Mouse (Mus musculus) neutrophil, adult 5-6 weeks (primary cell): ENCODE measurements around the gene Clta. TPM values are rescaled to one million over a fixed set of nuclear protein-coding genes. Genes with fewer than 3 reads are reported as not detected.

Experiments used
- ATAC-seq: fragments of 151-379, 151-347 bp; 2 replicates; pipeline ENCODE4 v1.8.0; 2017; ENCODE audit warnings: mild to moderate bottlenecking, moderate TSS enrichment; ENCODE audit not compliant: insufficient number of reproducible peaks, poor library complexity, low FRiP score, severe bottlenecking; ENCODE audit errors: extremely low read depth
- total RNA-seq: library from RNA; stranded (forward); fragments of 200-1000 nt; gene quantifications from 2 replicates; pipeline ENCODE4 v1.2.3, GENCODE M21; 2017

Gene Clta
- total RNA-seq: 339 TPM in 2 replicates

DNA sequence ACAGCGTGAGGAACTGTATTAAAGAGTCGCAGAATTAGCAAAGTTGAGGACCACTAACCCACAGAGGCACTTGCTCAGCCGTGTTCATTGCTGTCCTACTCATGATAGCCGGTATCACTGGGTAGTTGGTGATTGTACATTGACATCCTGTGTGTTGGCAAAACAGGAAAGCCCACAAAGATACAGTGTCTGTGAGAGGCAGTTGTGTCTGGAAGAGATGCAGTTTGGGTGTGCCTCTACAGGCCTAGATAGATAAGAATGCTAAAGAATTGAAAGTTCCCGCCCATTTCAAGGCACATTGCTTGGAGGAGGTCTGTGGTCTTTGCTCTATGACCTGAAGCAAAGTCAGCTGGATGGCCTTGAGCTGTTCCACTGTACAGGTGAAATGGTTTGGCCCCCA, at the start of gene Clta:
Gene Clta, plus strand, starts transcription at position 327 of the 400 bp plus-strand sequence.
- ATAC-seq: no peak

- ATAC-seq: peak; percentile 88
These were observed 46.9 kb upstream of the Clta start, which contains the start of gene Glipr2 for GRCm38 (mm10) chr4:43957292-43957845. Gene Glipr2 (plus strand): TSS chr4:43957401.

DNA sequence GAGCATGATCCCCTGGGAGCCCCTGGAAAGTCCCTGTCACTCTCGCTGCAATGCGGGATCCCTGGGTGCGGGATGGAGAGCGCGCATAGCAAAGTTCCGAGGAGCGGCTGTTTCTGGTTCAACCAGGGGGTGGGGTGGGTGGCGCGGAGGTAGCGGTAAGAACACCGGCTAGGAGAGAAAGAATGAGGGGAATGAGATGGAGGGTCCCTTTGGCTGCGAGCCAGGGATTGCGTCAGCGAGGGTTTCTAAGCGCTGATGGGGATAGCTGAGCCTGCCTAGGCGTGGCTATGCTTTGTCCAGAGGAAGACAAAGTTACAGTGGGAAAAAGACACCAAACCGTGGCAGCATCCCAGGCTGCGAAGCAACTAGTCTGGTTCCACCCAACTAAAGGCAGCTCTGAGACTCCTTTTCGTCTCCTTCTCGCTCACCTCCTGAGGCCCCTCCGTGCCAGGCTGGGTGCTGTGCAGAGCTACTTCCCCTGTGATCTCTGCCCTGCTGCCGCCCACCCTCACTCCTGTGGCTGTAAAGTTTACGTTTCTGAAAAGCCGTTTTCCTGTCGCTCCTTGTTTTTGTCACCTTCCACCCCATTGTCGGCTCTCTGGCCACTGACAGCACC, 46.3 kb upstream of the Clta start:
- 0 out of 2 replicates have a peak, but pooled peaks have one; percentile 14 for ATAC-seq

- ATAC-seq: peak; percentile 13; the same call in 1 of the 2 replicates
These were observed 44.6 kb upstream of the Clta start for GRCm38 (mm10) chr4:43959523-43960179.

- ATAC-seq: no peak
These were observed 44.0 kb upstream of the Clta start for GRCm38 (mm10) chr4:43960207-43960606.

GRCm38 (mm10) chr4:43964326-43964833, 39.9 kb upstream of the Clta start:
- no peak for ATAC-seq

DNA sequence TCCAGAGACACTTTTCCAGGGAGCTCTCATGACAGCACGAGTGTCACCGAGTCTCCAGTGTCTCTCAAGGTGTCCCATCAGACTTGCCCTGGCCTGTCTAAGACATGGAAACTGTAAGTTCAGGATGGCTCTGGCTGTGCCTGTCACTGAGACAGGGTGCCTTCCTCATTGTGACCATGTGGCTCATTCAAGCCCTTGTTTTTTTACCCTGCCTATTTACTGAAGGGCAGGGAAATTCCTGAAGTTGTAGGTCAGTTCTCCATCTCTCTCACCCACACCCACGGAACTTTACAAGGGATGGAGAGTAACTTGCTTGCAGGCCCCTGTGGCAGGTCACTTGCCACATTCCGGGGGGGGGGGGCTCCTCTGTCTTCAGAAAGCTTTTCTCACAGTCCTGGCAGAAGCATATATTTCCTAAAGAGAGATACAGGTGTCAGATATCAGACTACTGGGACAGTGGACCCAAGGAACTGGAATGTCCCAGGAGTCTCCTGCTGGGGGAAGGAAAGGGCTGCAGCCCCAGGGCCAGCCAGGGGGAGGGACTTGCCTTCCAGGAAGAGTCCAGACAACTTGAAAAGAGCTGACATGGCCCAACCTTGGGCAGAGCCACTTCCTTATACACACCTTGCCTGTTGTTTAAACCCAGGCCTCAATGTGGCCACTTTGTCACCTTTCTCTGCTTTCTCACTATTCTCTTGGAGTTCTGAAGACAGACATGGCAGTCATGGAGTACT, 39.1 kb upstream of the Clta start:
- ATAC-seq: no peak

- ATAC-seq: peak; percentile 56
These were observed 38.3 kb upstream of the Clta start for GRCm38 (mm10) chr4:43965856-43966535.

GRCm38 (mm10) chr4:43968650-43969049, 35.6 kb upstream of the Clta start:
- no peak for ATAC-seq

DNA sequence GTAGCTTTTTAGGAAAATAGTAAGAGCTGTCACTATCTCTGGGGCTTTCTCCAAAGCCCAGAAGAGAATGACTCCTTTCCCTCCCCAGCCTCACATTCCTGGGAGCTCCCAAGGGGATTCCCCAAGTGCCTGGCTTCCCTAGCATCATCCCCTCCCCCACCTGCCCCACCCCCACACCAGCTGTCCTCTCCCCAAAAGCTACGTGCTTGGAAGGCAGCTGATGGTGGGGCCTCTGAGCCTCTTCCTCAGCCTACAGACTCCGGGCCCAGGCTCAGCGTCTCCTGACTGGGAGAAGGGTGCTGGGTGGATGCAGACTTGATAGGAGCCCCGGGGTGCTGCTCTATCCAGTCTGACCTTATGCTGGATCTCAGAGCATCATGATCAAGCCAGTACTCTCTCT, 34.9 kb upstream of the Clta start:
- ATAC-seq: no peak

DNA sequence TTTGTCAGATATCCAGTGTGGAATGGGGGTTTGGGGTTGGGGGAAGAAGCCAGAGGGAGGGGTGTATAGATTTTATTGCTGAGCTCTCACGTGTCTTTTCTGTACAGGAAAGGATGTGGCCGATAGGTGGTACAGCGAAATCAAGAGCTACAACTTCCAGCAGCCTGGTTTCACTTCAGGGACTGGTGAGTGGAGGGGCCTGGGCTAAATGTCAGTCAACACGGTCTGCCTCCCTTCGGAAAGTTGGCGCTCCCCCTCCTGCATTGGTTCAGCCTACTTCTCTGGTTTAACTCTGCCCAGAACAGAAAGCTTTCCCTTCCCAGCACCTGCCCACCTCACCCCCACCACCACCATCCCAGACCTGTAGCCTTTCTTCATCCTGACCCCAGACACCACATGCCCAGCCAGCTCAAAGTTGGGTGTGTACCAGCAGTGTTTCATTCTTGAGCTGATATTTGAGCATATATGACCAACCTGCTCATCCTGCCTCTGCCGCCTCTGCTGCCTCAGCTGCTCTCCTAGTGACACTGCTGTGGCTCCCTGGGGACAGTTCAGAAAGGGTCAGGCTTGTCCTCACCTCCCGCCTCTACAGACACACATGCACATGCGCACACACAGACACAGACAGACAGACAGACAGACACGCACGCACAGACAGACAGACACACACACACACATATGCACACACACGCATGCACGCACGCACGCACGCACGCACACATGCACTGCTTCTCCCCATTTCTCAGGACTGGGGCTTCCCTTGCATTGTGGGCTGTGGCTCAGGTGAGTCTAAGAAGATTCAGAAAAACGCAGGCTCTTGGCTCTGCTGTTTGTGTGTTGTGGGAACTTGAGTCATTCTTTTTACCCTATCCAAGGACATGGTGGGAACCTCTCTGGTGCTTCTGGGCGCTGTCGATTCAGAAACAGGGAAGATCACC, 33.6 kb upstream of the Clta start:
- ATAC-seq: no peak

GRCm38 (mm10) chr4:43971541-43972136, 32.6 kb upstream of the Clta start:
- no peak for ATAC-seq

GRCm38 (mm10) chr4:43972137-43972591, 32.1 kb upstream of the Clta start:
- ATAC-seq: peak; percentile 70

DNA sequence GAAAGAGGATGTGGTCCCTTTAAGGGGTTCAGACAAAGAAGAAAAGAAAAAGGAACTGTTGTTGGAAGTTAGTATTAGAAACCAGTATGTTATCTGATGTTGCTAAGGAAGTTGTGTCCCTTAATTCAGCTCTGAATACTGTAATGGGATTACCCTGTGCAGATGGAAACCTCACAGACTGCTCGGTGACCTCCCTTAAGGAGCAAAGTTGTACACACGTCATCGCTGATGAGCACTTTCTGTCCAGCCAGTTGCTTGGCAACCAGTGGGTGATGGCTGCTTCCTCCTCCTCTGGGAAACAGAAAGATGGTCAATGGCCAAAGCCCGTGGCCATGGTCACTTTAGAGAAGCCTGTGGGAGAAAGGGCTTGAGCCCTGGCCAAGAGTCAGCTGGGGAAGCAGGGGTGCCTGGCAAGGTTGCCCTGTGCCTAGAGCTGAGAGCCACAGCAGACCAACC, 30.7 kb upstream of the Clta start:
- ATAC-seq: peak; percentile 82

- no peak for ATAC-seq
These were observed 29.2 kb upstream of the Clta start for GRCm38 (mm10) chr4:43974914-43975616.

GRCm38 (mm10) chr4:43976223-43976740, 28.0 kb upstream of the Clta start:
- ATAC-seq: no peak
